Comparison of ENCODE assay signal across 36 mouse cellular contexts in genomic region chrX:60001461-60001860, GRCm38 (mm10). TPM values are rescaled to one million over a fixed set of nuclear protein-coding genes. Genes with fewer than 3 reads are reported as not detected.
A peak's percentile ranks its signal among the peaks of the same experiment; 100 is the strongest.
DNase-seq lines count a peak whose midpoint lies in the region; ATAC-seq and TF ChIP-seq lines count a peak whose summit lies in the region.
"Had no signal": no experiment of that assay in that cellular context is flagged by ENCODE, and none has a peak within 500 bp of the region (broad histone marks: within the 10 kb centered on the region; RNA-seq: fewer than 3 reads in every experiment).

No protein-coding gene starts in this region.

- intact Hi-C loops in heart, postnatal 14 days (cut with DNase I), result no loop called here

- H3K27me3 ChIP-seq in liver, adult 2 months (ENCODE audit: control insufficient read depth, insufficient read depth, low read length), result no peaks in the 10 kb centered on the region
- H3K27me3 ChIP-seq in liver, postnatal 0 days (ENCODE audit: insufficient read depth, low read length), result no peaks in the 10 kb centered on the region
- H3K27me3 ChIP-seq in hindbrain, embryonic 12.5 days, result no peaks in the 10 kb centered on the region
- H3K27me3 ChIP-seq in hindbrain, embryonic 13.5 days, result no peaks in the 10 kb centered on the region
- H3K27me3 ChIP-seq: heart, embryonic 13.5 days; limb, embryonic 15.5 days; lung, embryonic 15.5 days; midbrain, embryonic 12.5 days; neural tube, embryonic 13.5 days had no signal

- 68% methylated on average over 2 of the region's 2 CpGs for WGBS in liver, adult 2 months
- 56% methylated on average over 2 of the region's 2 CpGs for WGBS in liver, postnatal 0 days (ENCODE audit: insufficient replicate concordance)
- 84% methylated on average over 2 of the region's 2 CpGs for WGBS in hindbrain, embryonic 12.5 days
- 78% methylated on average over 2 of the region's 2 CpGs for WGBS in hindbrain, embryonic 13.5 days

- no peak overlapping the region for H3K4me2 ChIP-seq in liver, postnatal 0 days (ENCODE audit: low read depth, low read length)
- no peak overlapping the region for H3K4me2 ChIP-seq in hindbrain, embryonic 12.5 days (replicated peaks)
- H3K4me2 ChIP-seq in hindbrain, embryonic 13.5 days, result no peak overlapping the region
- H3K4me2 ChIP-seq: heart, embryonic 13.5 days; limb, embryonic 15.5 days; lung, embryonic 15.5 days; midbrain, embryonic 12.5 days; neural tube, embryonic 13.5 days had no signal

- no peak for TF ChIP-seq CTCF in liver, adult 2 months (IDR thresholded peaks at IDR 0.05; ENCODE audit: low read depth, low read length)
- no peak for TF ChIP-seq CTCF in liver, postnatal 0 days (IDR thresholded peaks at IDR 0.05; ENCODE audit: low read depth)

- H3K9ac ChIP-seq in liver, adult 2 months (ENCODE audit: low read depth, low read length), result no peak overlapping the region
- no peak overlapping the region for H3K9ac ChIP-seq in liver, postnatal 0 days (replicated peaks)
- H3K9ac ChIP-seq in hindbrain, embryonic 12.5 days, result no peak overlapping the region
- H3K9ac ChIP-seq in hindbrain, embryonic 13.5 days, result no peak overlapping the region
- H3K9ac ChIP-seq: heart, embryonic 13.5 days; limb, embryonic 15.5 days; liver, embryonic 14.5 days; lung, embryonic 15.5 days; midbrain, embryonic 12.5 days; neural tube, embryonic 13.5 days had no signal

- H3K27ac ChIP-seq in liver, adult 2 months (replicated peaks; ENCODE audit: insufficient read depth, low read depth, low read length), result 0 out of 2 replicates have a peak overlapping the region, but pooled peaks have one; percentile 35
- H3K27ac ChIP-seq in liver, postnatal 0 days (ENCODE audit: low read depth), result no peak overlapping the region
- H3K27ac ChIP-seq in hindbrain, embryonic 12.5 days, result no peak overlapping the region
- no peak overlapping the region for H3K27ac ChIP-seq in hindbrain, embryonic 13.5 days
- H3K27ac ChIP-seq: gastrocnemius, adult 2 months; heart, embryonic 13.5 days; limb, embryonic 10.5 days; limb, embryonic 15.5 days; liver, embryonic 14.5 days; lung, embryonic 15.5 days; midbrain, embryonic 12.5 days; neural tube, embryonic 13.5 days had no signal

- no peaks in the 10 kb centered on the region for H3K79me2 ChIP-seq in liver, adult 2 months (ENCODE audit: control insufficient read depth, insufficient read depth, low read length)

- ATAC-seq in liver, postnatal 0 days, result no peak
- ATAC-seq in common myeloid progenitor, adult 5-6 weeks (replicated peaks; ENCODE audit: low read depth, poor library complexity, severe bottlenecking), result peak; percentile 87
- peak; percentile 93 for ATAC-seq in megakaryocyte progenitor cell, adult 5-6 weeks (replicated peaks; ENCODE audit: poor library complexity)
- ATAC-seq in hindbrain, embryonic 12.5 days (ENCODE audit: low FRiP score), result no peak
- ATAC-seq in hindbrain, embryonic 13.5 days (ENCODE audit: low FRiP score), result no peak
- ATAC-seq: forebrain, embryonic 16.5 days; intestine, embryonic 16.5 days had no signal

- H3K36me3 ChIP-seq in liver, adult 2 months (ENCODE audit: control insufficient read depth, insufficient read depth, low read length), result peaks cover 5% of the 10 kb centered on the region; the same call in 1 of the 2 replicates
- no peaks in the 10 kb centered on the region for H3K36me3 ChIP-seq in liver, postnatal 0 days (replicated peaks; ENCODE audit: insufficient read depth, low read length)
- H3K36me3 ChIP-seq in hindbrain, embryonic 12.5 days, result no peaks in the 10 kb centered on the region
- no peaks in the 10 kb centered on the region for H3K36me3 ChIP-seq in hindbrain, embryonic 13.5 days
- H3K36me3 ChIP-seq: heart, embryonic 13.5 days; limb, embryonic 10.5 days; limb, embryonic 15.5 days; lung, embryonic 15.5 days; midbrain, embryonic 12.5 days; neural tube, embryonic 13.5 days had no signal

- no peak for TF ChIP-seq EP300 in liver, postnatal 0 days (IDR thresholded peaks at IDR 0.05; ENCODE audit: low read depth)

- H3K4me1 ChIP-seq in liver, adult 2 months (ENCODE audit: control insufficient read depth, insufficient read depth, low read length), result no peaks in the 10 kb centered on the region; the same call in 1 of the 2 replicates
- no peaks in the 10 kb centered on the region for H3K4me1 ChIP-seq in liver, postnatal 0 days (ENCODE audit: insufficient read depth)
- H3K4me1 ChIP-seq in hindbrain, embryonic 12.5 days, result no peaks in the 10 kb centered on the region
- H3K4me1 ChIP-seq in hindbrain, embryonic 13.5 days (replicated peaks), result no peaks in the 10 kb centered on the region
- H3K4me1 ChIP-seq: heart, embryonic 13.5 days; limb, embryonic 10.5 days; limb, embryonic 15.5 days; lung, embryonic 15.5 days; midbrain, embryonic 12.5 days; neural tube, embryonic 13.5 days had no signal

- no peak for TF ChIP-seq POLR2A in liver, adult 2 months (IDR thresholded peaks at IDR 0.05; ENCODE audit: extremely low read depth, insufficient read depth, low read length)

- no peak for DNase-seq in liver, adult 2 months (ENCODE audit: extremely low read depth, low read depth, low spot score)
- no peak for DNase-seq in liver, postnatal 0 days
- peak; percentile 26 to 46 for DNase-seq in B cell, adult 2 months
- DNase-seq in heart, postnatal 14 days, result no peak
- DNase-seq: adrenal gland, postnatal 14 days; cerebellum, adult 18-20 months; cerebellum, postnatal 10 days; gastrocnemius, adult 2 months; gastrocnemius, postnatal 36 days; heart, postnatal 10 days; kidney, adult 9 months; kidney, postnatal 14 days; layer of hippocampus, postnatal 36 days; right cerebral cortex, postnatal 14 days; thymus, adult 2 months; thymus, postnatal 36 days had no signal

- no peaks in the 10 kb centered on the region for H3K9me3 ChIP-seq in liver, postnatal 0 days (ENCODE audit: low read length)
- no peaks in the 10 kb centered on the region for H3K9me3 ChIP-seq in hindbrain, embryonic 12.5 days (replicated peaks)
- no peaks in the 10 kb centered on the region for H3K9me3 ChIP-seq in hindbrain, embryonic 13.5 days
- H3K9me3 ChIP-seq: heart, embryonic 13.5 days; limb, embryonic 10.5 days; limb, embryonic 15.5 days; lung, embryonic 15.5 days; midbrain, embryonic 12.5 days; neural tube, embryonic 13.5 days had no signal

- H3K4me3 ChIP-seq in liver, adult 2 months (ENCODE audit: insufficient read depth, low read depth, low read length), result no peak overlapping the region
- H3K4me3 ChIP-seq in liver, postnatal 0 days (ENCODE audit: low read depth, low read length), result no peak overlapping the region
- H3K4me3 ChIP-seq in hindbrain, embryonic 12.5 days, result no peak overlapping the region
- H3K4me3 ChIP-seq in hindbrain, embryonic 13.5 days, result no peak overlapping the region
- H3K4me3 ChIP-seq: erythroblast, embryonic 14.5 days; gastrocnemius, adult 2 months; heart, embryonic 13.5 days; limb, embryonic 10.5 days; limb, embryonic 15.5 days; lung, embryonic 15.5 days; midbrain, embryonic 12.5 days; neural tube, embryonic 13.5 days had no signal

RNA-seq across cellular contexts. Expression of gene F9, which starts 2.2 kb away (rescaled TPM):
- 114 and 168 TPM in 2 replicates for total RNA-seq in liver, adult 2 months (2014; rRNA removed)
- polyA plus RNA-seq in liver, adult 2 months (2012; rRNA removed), result 24.5 and 30.2 TPM in 2 replicates
- 13.9 and 15.7 TPM in 2 replicates for polyA plus RNA-seq in liver, postnatal 0 days (2015; fragmentation: Nextera tagmentation; extraction: Ambion mirVana)
- not detected in 2 replicates for total RNA-seq in common myeloid progenitor, adult 5-6 weeks (2017)
- not detected in 2 replicates for total RNA-seq in megakaryocyte progenitor cell, adult 5-6 weeks (2015)
- total RNA-seq in megakaryocyte progenitor cell, adult 5-6 weeks (2017), result not detected in 2 replicates
- not detected for total RNA-seq in heart, postnatal 14 days (2021)
- polyA plus RNA-seq in hindbrain, embryonic 12.5 days (2016; fragmentation: Nextera tagmentation; extraction: Ambion mirVana), result not detected in 2 replicates
- polyA plus RNA-seq in hindbrain, embryonic 13.5 days (2015; fragmentation: Nextera tagmentation; extraction: Ambion mirVana), result not detected in 2 replicates
- total RNA-seq: ES-E14; gastrocnemius, adult 2 months; gastrocnemius, postnatal 36 days; heart, adult 8-10 months; heart, postnatal 10 days; midbrain, postnatal 0 days had no signal
- polyA plus RNA-seq: brain, embryonic 14.5 days; erythroblast, embryonic 14.5 days; forebrain, embryonic 11.5 days; forebrain, embryonic 16.5 days; heart, embryonic 13.5 days; hindbrain, embryonic 11.5 days; limb, embryonic 10.5 days; limb, embryonic 15.5 days; lung, embryonic 15.5 days; midbrain, embryonic 12.5 days; midbrain, postnatal 0 days; neural tube, embryonic 13.5 days had no signal

Comparison
In these comparisons a context has a peak if more than half of its experiments do, and no peak if none do; other contexts are left out.
1. DNase-seq: peak in B cell, adult 2 months (2 of 2); none in liver, adult 2 months (single experiment), liver, postnatal 0 days (single experiment) and heart, postnatal 14 days (0 of 2).
2. ATAC-seq: peak in common myeloid progenitor, adult 5-6 weeks (single experiment) and megakaryocyte progenitor cell, adult 5-6 weeks (single experiment); none in liver, postnatal 0 days (single experiment), hindbrain, embryonic 12.5 days (single experiment) and hindbrain, embryonic 13.5 days (single experiment).
3. RNA of gene F9, which starts 2.2 kb away (total RNA-seq): 114 to 168 TPM in liver, adult 2 months; not detected in heart, postnatal 14 days, not detected in common myeloid progenitor, adult 5-6 weeks and not detected in megakaryocyte progenitor cell, adult 5-6 weeks; every median in the first group is over 100 times any median in the second.